Mouse (Mus musculus) embryonic facial prominence, embryonic 11.5 days (tissue): ENCODE data around the gene D11Wsu47e. TPM values are rescaled to one million over a fixed set of nuclear protein-coding genes. Genes with fewer than 3 reads are reported as not detected.

Source experiments
- ATAC-seq: fragments of 200-750 bp; cut with Nextera tagmentation; replicated peaks from 2 replicates; pipeline ENCODE4 v1.8.0; 2017; ENCODE audit warnings: low read depth; ENCODE audit not compliant: insufficient number of reproducible peaks, low FRiP score, low TSS enrichment
- DNase-seq: peaks from one replicate; pipeline ENCODE4 v3.0.0-alpha.2; 2015; ENCODE audit warnings: low spot score
- H3K27ac ChIP-seq: fragments of 300-500 bp; sonication (generic); replicated peaks from 2 replicates; pipeline ENCODE4 v1.5.1; 2014; ENCODE audit warnings: mild to moderate bottlenecking, low read depth, low read length, control low read depth
- H3K27me3 ChIP-seq: fragments of 300-500 bp; sonication (generic); 2 replicates; pipeline ENCODE4 v1.6.1; 2014; ENCODE audit warnings: mild to moderate bottlenecking, low read length, moderate library complexity, mixed read lengths; ENCODE audit not compliant: control insufficient read depth, insufficient read depth
- H3K36me3 ChIP-seq: fragments of 300-500 bp; sonication (generic); replicated peaks from 2 replicates; pipeline ENCODE4 v1.6.1; 2014; ENCODE audit warnings: low read depth, mild to moderate bottlenecking, low read length, moderate library complexity, mixed read lengths; ENCODE audit not compliant: control insufficient read depth, insufficient read depth
- H3K4me1 ChIP-seq: fragments of 300-500 bp; sonication (generic); 2 replicates; pipeline ENCODE4 v1.6.1; 2014; ENCODE audit warnings: low read length, mixed read lengths; ENCODE audit not compliant: control insufficient read depth, insufficient read depth
- H3K4me2 ChIP-seq: fragments of 300-500 bp; sonication (generic); 2 replicates; pipeline ENCODE4 v1.6.1; 2014; ENCODE audit warnings: low read depth, mild to moderate bottlenecking, control low read depth, low read length, moderate library complexity
- H3K4me3 ChIP-seq: fragments of 300-500 bp; sonication (generic); 2 replicates; pipeline ENCODE4 v1.5.1; 2014; ENCODE audit warnings: low read depth, low read length, control low read depth
- H3K9ac ChIP-seq: fragments of 300-500 bp; sonication (generic); replicated peaks from 2 replicates; pipeline ENCODE4 v1.6.1; 2014; ENCODE audit warnings: mild to moderate bottlenecking, control low read depth, low read length
- H3K9me3 ChIP-seq: fragments of 300-500 bp; sonication (generic); replicated peaks from 2 replicates; pipeline ENCODE4 v1.6.1; 2016; ENCODE audit warnings: mild to moderate bottlenecking, low read length, inconsistent platforms, mixed read lengths; ENCODE audit not compliant: control insufficient read depth
- WGBS: fragments of 180-500 bp; shearing (Covaris S2); extraction: QIAGEN DNeasy Blood & Tissue Kit; methylation state at CpG from one replicate; pipeline ENCODE4 v1.1.7; 2014; 5-methylcytosine and 5-hydroxymethylcytosine counted together
- polyA plus RNA-seq: library from polyadenylated mRNA; unstranded; fragments of >200 nt; fragmentation: Nextera tagmentation; extraction: Ambion mirVana; gene quantifications from 2 replicates; pipeline ENCODE4 v1.2.1, GENCODE M21; 2014

The D11Wsu47e gene
- polyA plus RNA-seq, result 24.8 and 26.5 TPM in 2 replicates

GRCm38 (mm10) chr11:113683957-113684706, at the start of gene D11Wsu47e, which contains the start of gene Fam104a:
Gene D11Wsu47e, plus strand, starts transcription at chr11:113684412.
Gene Fam104a, minus strand, starts transcription at chr11:113684155.
- peak; percentile 89 for ATAC-seq
- Histone ChIP-seq H3K9me3 (no peaks in the 10 kb centered on the region), H3K9ac (peak within 1 kb of the TSS; percentile 88), H3K4me1 (peaks cover 3% of the 10 kb centered on the region), H3K36me3 (peaks cover 4% of the 10 kb centered on the region), H3K27me3 (no peaks in the 10 kb centered on the region), H3K4me3 (peak within 1 kb of the TSS; percentile 89), H3K27ac (peak within 1 kb of the TSS; percentile 93), H3K4me2 (peak within 1 kb of the TSS; percentile 58)
- under 1% methylated on average over 72 of the region's 73 CpGs for WGBS
- peak; percentile 95 for DNase-seq

GRCm38 (mm10) chr11:113634699-113635121, 49.5 kb upstream of the D11Wsu47e start:
- 62% methylated on average over 10 of the region's 10 CpGs for WGBS
- DNase-seq, result no peak

DNA sequence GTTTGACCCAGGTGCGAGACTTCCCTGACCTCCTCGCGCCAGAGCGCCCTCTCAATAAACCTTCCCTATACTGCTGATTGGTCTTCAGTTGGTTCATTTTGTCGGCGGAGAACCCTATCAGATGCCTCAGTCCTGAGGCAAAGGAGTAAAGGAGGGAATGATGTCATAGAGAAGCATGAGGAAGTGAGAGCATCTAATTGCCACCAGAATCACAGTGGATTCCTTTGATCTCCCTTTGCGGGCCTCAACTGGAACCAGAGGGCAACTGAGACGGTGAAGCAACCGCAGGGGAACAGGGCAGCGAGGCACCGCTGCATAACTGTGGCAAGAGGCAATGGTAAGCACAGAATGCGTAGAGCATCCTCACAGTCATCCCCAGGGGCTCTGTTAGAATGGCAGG, 45.5 kb upstream of the D11Wsu47e start:
- DNase-seq (no peak), ATAC-seq (no peak)
- 89% methylated on average over 12 of the region's 12 CpGs for WGBS
- Histone ChIP-seq H3K27ac (no peak overlapping the region), H3K27me3 (no peaks in the 10 kb centered on the region), H3K4me2 (no peak overlapping the region), H3K4me3 (no peak overlapping the region), H3K9me3 (no peaks in the 10 kb centered on the region), H3K36me3 (no peaks in the 10 kb centered on the region), H3K4me1 (no peaks in the 10 kb centered on the region), H3K9ac (no peak overlapping the region)

More at GRCm38 (mm10) chr11:113634699-113635121, 49.5 kb upstream of the D11Wsu47e start:
- Histone ChIP-seq H3K36me3 (no peaks in the 10 kb centered on the region), H3K4me2 (no peak overlapping the region), H3K27ac (no peak overlapping the region), H3K9ac (no peak overlapping the region), H3K9me3 (no peaks in the 10 kb centered on the region), H3K4me3 (no peak overlapping the region), H3K27me3 (no peaks in the 10 kb centered on the region), H3K4me1 (no peaks in the 10 kb centered on the region)
- no peak for ATAC-seq

GRCm38 (mm10) chr11:113645181-113645580, 39.0 kb upstream of the D11Wsu47e start:
- no peak for DNase-seq
- ATAC-seq, result no peak
- Histone ChIP-seq H3K27ac (no peak overlapping the region), H3K36me3 (no peaks in the 10 kb centered on the region), H3K4me2 (no peak overlapping the region), H3K9me3 (no peaks in the 10 kb centered on the region), H3K27me3 (no peaks in the 10 kb centered on the region), H3K4me1 (no peaks in the 10 kb centered on the region; the same call in 1 of the 2 replicates), H3K4me3 (no peak overlapping the region), H3K9ac (no peak overlapping the region)
- WGBS, result 84% methylated on average over 3 of the region's 3 CpGs

DNA sequence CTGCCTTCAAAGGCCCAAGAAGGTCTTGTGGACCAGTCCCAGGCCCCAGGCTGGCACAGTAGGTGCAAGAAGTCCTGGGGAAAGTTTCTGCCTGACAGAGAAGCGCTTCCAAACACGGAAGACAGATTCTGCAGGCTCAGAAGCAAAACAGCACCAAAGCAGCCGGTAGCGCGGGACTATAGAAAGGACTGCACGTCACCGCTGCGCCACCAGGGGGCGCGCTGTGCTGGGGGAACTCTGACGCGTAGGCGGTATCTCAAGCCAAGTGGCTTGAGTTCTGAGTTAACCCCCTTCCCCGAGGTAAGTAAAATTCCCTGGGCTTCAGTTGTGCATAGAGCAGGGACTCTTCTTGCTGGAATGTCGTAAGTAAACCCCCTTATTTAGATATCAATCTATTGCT, 36.1 kb upstream of the D11Wsu47e start:
- H3K36me3 ChIP-seq, result peaks cover 3% of the 10 kb centered on the region
- H3K4me3 ChIP-seq, result no peak overlapping the region
- DNase-seq (peak; percentile 88), ATAC-seq (no peak)
- no peak overlapping the region for H3K27ac ChIP-seq
- no peaks in the 10 kb centered on the region for H3K9me3 ChIP-seq
- H3K9ac ChIP-seq, result peak overlapping the region; percentile 36; the same call in 1 of the 2 replicates
- 4% methylated on average over 15 of the region's 15 CpGs for WGBS
- H3K4me1 ChIP-seq, result no peaks in the 10 kb centered on the region; the same call in 1 of the 2 replicates
- no peaks in the 10 kb centered on the region for H3K27me3 ChIP-seq
- no peak overlapping the region for H3K4me2 ChIP-seq

DNA sequence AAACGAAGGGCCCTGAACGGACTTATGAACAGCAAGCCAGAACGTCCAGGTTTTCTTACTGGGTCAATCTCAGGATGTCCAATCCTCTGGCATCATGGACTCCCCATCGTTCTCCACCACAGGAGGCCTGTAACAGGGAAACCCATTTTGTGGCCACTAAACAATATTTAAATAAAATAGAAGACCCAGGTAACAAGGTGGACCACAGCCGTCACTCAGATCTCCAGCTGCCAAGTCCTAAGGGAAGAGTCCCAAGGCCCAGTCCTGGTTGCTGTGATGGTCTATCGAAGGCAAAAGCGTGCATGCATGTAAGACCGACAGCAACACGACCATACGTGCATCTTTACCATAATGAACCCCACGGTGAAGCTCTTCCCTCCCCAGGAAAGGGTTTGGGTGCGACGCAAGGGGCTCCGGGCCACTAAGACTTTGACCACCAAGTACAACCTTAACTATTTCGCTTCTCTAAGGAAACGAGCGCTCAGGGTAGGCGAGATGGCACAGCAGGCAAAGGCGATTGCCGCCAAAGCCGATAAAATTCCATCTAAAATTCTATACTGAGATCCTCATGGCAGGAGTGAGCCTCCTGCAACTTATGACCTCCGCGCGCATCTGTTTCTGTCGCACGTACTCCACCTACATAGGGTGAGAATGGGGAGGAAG, 35.4 kb upstream of the D11Wsu47e start, which contains the start of gene Cog1:
Gene Cog1 (plus strand): TSS at position 480 of the 663 bp plus-strand sequence.
- DNase-seq (no peak), ATAC-seq (no peak)
- H3K4me2 ChIP-seq, result peak within 1 kb of the TSS; percentile 59
- 39% methylated on average over 26 of the region's 26 CpGs for WGBS
- peak within 1 kb of the TSS; percentile 93 for H3K9ac ChIP-seq
- H3K4me3 ChIP-seq, result peak within 1 kb of the TSS; percentile 87
- H3K36me3 ChIP-seq, result peaks cover 3% of the 10 kb centered on the region
- H3K27me3 ChIP-seq, result no peaks in the 10 kb centered on the region
- peak within 1 kb of the TSS; percentile 84 for H3K27ac ChIP-seq
- H3K4me1 ChIP-seq, result no peaks in the 10 kb centered on the region; the same call in 1 of the 2 replicates
- no peaks in the 10 kb centered on the region for H3K9me3 ChIP-seq

- Histone ChIP-seq H3K4me2 (peak within 1 kb of the TSS; percentile 59), H3K27ac (peak within 1 kb of the TSS; percentile 84), H3K9me3 (no peaks in the 10 kb centered on the region), H3K36me3 (peaks cover 3% of the 10 kb centered on the region), H3K27me3 (no peaks in the 10 kb centered on the region), H3K9ac (peak within 1 kb of the TSS; percentile 93), H3K4me1 (no peaks in the 10 kb centered on the region; the same call in 1 of the 2 replicates), H3K4me3 (peak within 1 kb of the TSS; percentile 87)
- DNase-seq (peak; percentile 85), ATAC-seq (peak; percentile 65; the same call in 1 of the 2 replicates)
- under 1% methylated on average over 66 of the region's 91 CpGs for WGBS
Observed at GRCm38 (mm10) chr11:113649353-113650210, 34.6 kb upstream of the D11Wsu47e start, which contains the start of gene Slc39a11. Gene Slc39a11, minus strand, starts transcription at chr11:113650079.
